ENCODE assay signal across 17 mouse cellular contexts in the genomic region with DNA sequence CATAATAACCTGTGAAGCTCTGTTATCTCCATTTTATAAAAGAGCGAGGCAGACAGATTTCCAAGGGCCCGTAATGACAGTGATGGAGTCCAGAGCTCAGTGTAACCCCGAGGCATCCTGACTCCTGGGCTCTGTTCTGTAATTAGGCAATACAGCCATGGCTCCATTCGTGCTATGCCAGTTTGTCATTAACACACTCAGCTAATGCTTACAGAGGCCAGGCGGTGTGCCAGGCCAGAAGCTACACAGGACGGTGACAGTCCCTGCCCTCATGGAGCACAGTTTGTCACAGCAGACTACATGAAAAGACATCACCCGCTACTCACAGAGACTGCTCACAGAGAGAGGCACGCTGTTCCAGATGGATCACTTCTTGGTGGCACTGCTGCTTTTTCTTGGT.
DNase-seq lines count a peak whose midpoint lies in the region; ATAC-seq and TF ChIP-seq lines count a peak whose summit lies in the region.
"Had no signal": no experiment of that assay in that cellular context is flagged by ENCODE, and none has a peak within 500 bp of the region (broad histone marks: within the 10 kb centered on the region; RNA-seq: fewer than 3 reads in every experiment).

No protein-coding gene starts in this region.

- no peak overlapping the region for H3K9ac ChIP-seq in kidney, embryonic 14.5 days (ENCODE audit: low read depth, low read length)
- H3K9ac ChIP-seq in liver, adult 2 months (ENCODE audit: low read depth, low read length): no peak overlapping the region
- no peak overlapping the region for H3K9ac ChIP-seq in liver, embryonic 12.5 days
- H3K9ac ChIP-seq in midbrain, embryonic 14.5 days (replicated peaks; ENCODE audit: low read length): no peak overlapping the region
- H3K9ac ChIP-seq: hindbrain, embryonic 14.5 days; liver, postnatal 0 days had no signal

- WGBS in kidney, embryonic 14.5 days: 87% methylated on average over 8 of the region's 8 CpGs
- 29% methylated on average over 8 of the region's 8 CpGs for WGBS in liver, adult 2 months
- 76% methylated on average over 8 of the region's 8 CpGs for WGBS in liver, embryonic 12.5 days (ENCODE audit: insufficient replicate concordance)
- WGBS in midbrain, embryonic 14.5 days: 60% methylated on average over 8 of the region's 8 CpGs

- no peaks in the 10 kb centered on the region for H3K4me1 ChIP-seq in kidney, embryonic 14.5 days (ENCODE audit: control insufficient read depth, insufficient read depth, low read length)
- peaks cover 14% of the 10 kb centered on the region for H3K4me1 ChIP-seq in liver, adult 2 months (ENCODE audit: control insufficient read depth, insufficient read depth, low read length)
- H3K4me1 ChIP-seq in liver, embryonic 12.5 days: no peaks in the 10 kb centered on the region
- H3K4me1 ChIP-seq in midbrain, embryonic 14.5 days (ENCODE audit: control insufficient read depth, insufficient read depth, low read length): 0 out of 2 replicates have a peak, but pooled peaks cover 16% of the 10 kb centered on the region

- H3K9me3 ChIP-seq in kidney, embryonic 14.5 days (ENCODE audit: control insufficient read depth, low read length): no peaks in the 10 kb centered on the region
- no peaks in the 10 kb centered on the region for H3K9me3 ChIP-seq in liver, embryonic 12.5 days (replicated peaks)
- H3K9me3 ChIP-seq in midbrain, embryonic 14.5 days (ENCODE audit: control insufficient read depth, low read length): no peaks in the 10 kb centered on the region

- no peak overlapping the region for H3K4me3 ChIP-seq in kidney, embryonic 14.5 days (ENCODE audit: low read length)
- H3K4me3 ChIP-seq in liver, adult 2 months (ENCODE audit: insufficient read depth, low read depth, low read length): no peak overlapping the region
- H3K4me3 ChIP-seq in liver, embryonic 12.5 days: no peak overlapping the region
- H3K4me3 ChIP-seq in midbrain, embryonic 14.5 days (replicated peaks; ENCODE audit: low read depth, low read length): no peak overlapping the region

- ATAC-seq in kidney, embryonic 14.5 days (ENCODE audit: low FRiP score, low TSS enrichment): no peak
- no peak for ATAC-seq in liver, embryonic 12.5 days
- ATAC-seq in midbrain, embryonic 14.5 days (ENCODE audit: low FRiP score, low TSS enrichment): no peak
- ATAC-seq: intestine, embryonic 16.5 days; liver, postnatal 0 days had no signal

- H3K36me3 ChIP-seq in kidney, embryonic 14.5 days (ENCODE audit: control insufficient read depth, insufficient read depth, low read length): peaks cover 10% of the 10 kb centered on the region; the same call in 1 of the 2 replicates
- H3K36me3 ChIP-seq in liver, adult 2 months (ENCODE audit: control insufficient read depth, insufficient read depth, low read length): peaks cover 5% of the 10 kb centered on the region; the same call in 1 of the 2 replicates
- H3K36me3 ChIP-seq in liver, embryonic 12.5 days: peaks cover 9% of the 10 kb centered on the region; the same call in 1 of the 2 replicates
- peaks cover 11% of the 10 kb centered on the region; the same call in 1 of the 2 replicates for H3K36me3 ChIP-seq in midbrain, embryonic 14.5 days (ENCODE audit: control insufficient read depth, insufficient read depth, low read length)

- no peak overlapping the region for H3K4me2 ChIP-seq in kidney, embryonic 14.5 days (replicated peaks; ENCODE audit: low read depth, low read length)
- H3K4me2 ChIP-seq in liver, embryonic 12.5 days: no peak overlapping the region
- H3K4me2 ChIP-seq in midbrain, embryonic 14.5 days (ENCODE audit: low read length): no peak overlapping the region
- H3K4me2 ChIP-seq: hindbrain, embryonic 14.5 days had no signal

- no peaks in the 10 kb centered on the region for H3K79me2 ChIP-seq in liver, adult 2 months (ENCODE audit: control insufficient read depth, insufficient read depth, low read length)

- TF ChIP-seq CTCF in liver, adult 2 months (IDR thresholded peaks at IDR 0.05; ENCODE audit: low read depth, low read length): no peak

- no peaks in the 10 kb centered on the region for H3K27me3 ChIP-seq in kidney, embryonic 14.5 days (ENCODE audit: control insufficient read depth, insufficient read depth, low read length)
- H3K27me3 ChIP-seq in liver, adult 2 months (ENCODE audit: control insufficient read depth, insufficient read depth, low read length): no peaks in the 10 kb centered on the region
- H3K27me3 ChIP-seq in liver, embryonic 12.5 days (replicated peaks): no peaks in the 10 kb centered on the region
- H3K27me3 ChIP-seq in midbrain, embryonic 14.5 days (ENCODE audit: control insufficient read depth, insufficient read depth, low read length): peaks cover 25% of the 10 kb centered on the region
- H3K27me3 ChIP-seq: CH12.LX had no signal

- no peak overlapping the region for H3K27ac ChIP-seq in kidney, embryonic 14.5 days (ENCODE audit: low read depth, low read length)
- H3K27ac ChIP-seq in liver, adult 2 months (replicated peaks; ENCODE audit: insufficient read depth, low read depth, low read length): no peak overlapping the region
- H3K27ac ChIP-seq in liver, embryonic 12.5 days: no peak overlapping the region
- H3K27ac ChIP-seq in midbrain, embryonic 14.5 days (replicated peaks; ENCODE audit: low read depth, low read length): no peak overlapping the region
- H3K27ac ChIP-seq: hindbrain, embryonic 14.5 days had no signal

- peak; percentile 6 for DNase-seq in adrenal gland, adult 8-10 months
- no peak for DNase-seq in adrenal gland, adult 18-20 months (ENCODE audit: low spot score in 2 of 2)
- peak; percentile 59 for DNase-seq in kidney, adult 11 months
- peak; percentile 96 for DNase-seq in liver, adult 2 months (ENCODE audit: extremely low read depth, low read depth, low spot score)
- peak; percentile 12 for DNase-seq in midbrain, embryonic 14.5 days
- DNase-seq: cerebellum, adult 18-20 months; cerebellum, postnatal 36 days; gastrocnemius, postnatal 10 days; liver, postnatal 0 days; lung, postnatal 14 days; retina, postnatal 1 day; thymus, postnatal 25 days had no signal

- no peak for TF ChIP-seq POLR2A in liver, adult 2 months (IDR thresholded peaks at IDR 0.05; ENCODE audit: extremely low read depth, insufficient read depth, low read length)

Comparison
In these comparisons a context has a peak if more than half of its experiments do, and no peak if none do; other contexts are left out.
1. DNase-seq: peak in adrenal gland, adult 8-10 months (single experiment), kidney, adult 11 months (single experiment), liver, adult 2 months (single experiment) and midbrain, embryonic 14.5 days (single experiment); none in adrenal gland, adult 18-20 months (0 of 2).